Mouse (Mus musculus) stomach, embryonic 16.5 days (tissue): ENCODE results near the gene Mgarp. TPM values are rescaled to one million over a fixed set of nuclear protein-coding genes. Genes with fewer than 3 reads are reported as not detected.
"Not testable (repeated sequence)": the region's sequence is repeated elsewhere in the genome, so short reads cannot be mapped to it uniquely, and the experiment has no call there.

Experiments
- ATAC-seq: fragments of 200-750 bp; cut with Nextera tagmentation; 2 replicates; pipeline ENCODE4 v1.8.0; 2017; ENCODE audit warnings: moderate number of reproducible peaks, moderate TSS enrichment; ENCODE audit not compliant: insufficient read depth, low FRiP score
- H3K27ac ChIP-seq: fragments of 300-500 bp; sonication (generic); 2 replicates; pipeline ENCODE4 v1.5.1; 2014; ENCODE audit warnings: low read length
- H3K27me3 ChIP-seq: fragments of 300-500 bp; sonication (generic); 2 replicates; pipeline ENCODE4 v1.6.1; 2014; ENCODE audit warnings: low read length, control low read depth, mixed read lengths; ENCODE audit not compliant: control insufficient read depth, insufficient read depth
- H3K36me3 ChIP-seq: fragments of 300-500 bp; sonication (generic); 2 replicates; pipeline ENCODE4 v1.6.1; 2014; ENCODE audit warnings: low read length; ENCODE audit not compliant: control insufficient read depth, insufficient read depth
- H3K4me1 ChIP-seq: fragments of 300-500 bp; sonication (generic); 2 replicates; pipeline ENCODE4 v1.6.1; 2014; ENCODE audit warnings: low read length, control low read depth, mixed read lengths; ENCODE audit not compliant: control insufficient read depth, insufficient read depth
- H3K4me2 ChIP-seq: fragments of 300-500 bp; sonication (generic); 2 replicates; pipeline ENCODE4 v1.6.1; 2014; ENCODE audit warnings: low read depth, low read length, mixed read lengths
- H3K4me3 ChIP-seq: fragments of 300-500 bp; sonication (generic); replicated peaks from 2 replicates; pipeline ENCODE4 v1.5.1; 2014; ENCODE audit warnings: mild to moderate bottlenecking, low read length
- H3K9ac ChIP-seq: fragments of 300-500 bp; sonication (generic); 2 replicates; pipeline ENCODE4 v1.6.1; 2014; ENCODE audit warnings: low read length
- H3K9me3 ChIP-seq: fragments of 300-500 bp; sonication (generic); replicated peaks from 2 replicates; pipeline ENCODE4 v1.6.1; 2016; ENCODE audit warnings: low read length, control low read depth; ENCODE audit not compliant: control insufficient read depth
- WGBS: fragments of 180-500 bp; shearing (Covaris S2); extraction: QIAGEN DNeasy Blood & Tissue Kit; methylation state at CpG from one replicate; pipeline ENCODE4 v1.1.7; 2014; 5-methylcytosine and 5-hydroxymethylcytosine counted together
- polyA plus RNA-seq: library from polyadenylated mRNA; unstranded; fragments of >200 nt; fragmentation: Nextera tagmentation; extraction: Ambion mirVana; gene quantifications from 2 replicates; pipeline ENCODE4 v1.2.1, GENCODE M21; 2015

The Mgarp gene
- polyA plus RNA-seq, 1 experiment from 2014 or later: 4.2 TPM

DNA sequence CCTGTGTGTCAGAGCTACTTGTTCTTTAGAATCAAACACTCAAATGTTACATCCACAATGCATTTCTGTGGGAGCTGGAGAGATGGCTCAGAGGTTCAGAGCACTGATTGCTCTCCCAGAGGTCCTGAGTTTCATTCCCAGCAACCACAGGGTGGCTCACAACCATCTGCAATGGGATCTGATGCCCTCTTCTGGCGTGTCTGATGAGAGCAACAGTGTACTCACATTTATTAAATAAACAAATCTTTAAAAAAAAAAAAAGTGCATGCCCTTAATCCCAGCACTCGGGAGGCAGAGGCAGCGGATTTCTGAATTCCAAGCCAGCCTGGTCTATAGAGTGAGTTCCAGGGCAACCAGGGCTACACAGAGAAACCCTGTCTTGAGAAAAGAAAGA is 42.5 kb downstream of the Mgarp start:
- no peak for ATAC-seq
- 67% methylated on average over 3 of the region's 3 CpGs for WGBS

DNA sequence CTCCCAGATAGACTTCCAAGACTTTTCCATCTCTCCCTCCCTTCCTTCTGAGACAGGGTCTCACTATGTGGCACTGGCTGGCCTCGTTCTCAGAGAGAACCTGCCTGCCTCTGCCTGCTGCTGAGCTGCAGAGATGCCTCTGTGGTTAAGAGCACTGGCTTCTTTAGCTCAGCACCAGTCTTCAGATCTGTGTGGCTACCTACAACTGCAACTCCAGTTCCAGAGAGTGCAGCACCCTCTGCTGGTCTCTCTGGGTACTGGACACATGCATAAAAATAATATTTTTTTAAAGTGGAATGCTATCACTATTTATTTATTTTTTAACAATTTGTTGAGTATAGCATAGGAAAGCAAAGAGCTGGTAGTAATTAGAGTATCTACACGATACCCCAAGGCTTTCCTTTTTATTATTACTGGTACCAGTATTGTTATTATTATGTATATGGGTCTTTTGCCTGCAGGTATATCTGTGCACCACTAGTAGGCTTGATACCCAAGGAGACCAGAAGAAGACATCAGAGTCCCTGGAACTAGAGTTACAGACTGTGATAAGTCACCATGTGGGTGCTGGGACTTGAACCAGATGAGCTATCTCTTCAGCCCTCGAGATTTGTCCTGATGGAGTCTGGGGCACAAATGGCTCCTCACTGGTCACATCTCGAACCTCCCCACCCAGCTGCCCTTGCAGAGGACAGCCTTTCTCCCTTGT is 43.1 kb downstream of the Mgarp start:
- ATAC-seq: no peak
- Histone ChIP-seq H3K9ac (no peak overlapping the region), H3K27me3 (no peaks in the 10 kb centered on the region), H3K36me3 (no peaks in the 10 kb centered on the region), H3K27ac (no peak overlapping the region), H3K4me2 (no peak overlapping the region), H3K4me3 (no peak overlapping the region), H3K9me3 (no peaks in the 10 kb centered on the region), H3K4me1 (peaks cover 5% of the 10 kb centered on the region; the same call in 1 of the 2 replicates)
- WGBS: 71% methylated on average over 4 of the region's 4 CpGs

More for the DNA sequence above, 42.5 kb downstream of the Mgarp start:
- H3K27me3 ChIP-seq: no peaks in the 10 kb centered on the region
- no peak overlapping the region for H3K4me2 ChIP-seq
- no peak overlapping the region for H3K27ac ChIP-seq
- H3K4me3 ChIP-seq: no peak overlapping the region
- no peaks in the 10 kb centered on the region for H3K36me3 ChIP-seq
- peaks cover 5% of the 10 kb centered on the region; the same call in 1 of the 2 replicates for H3K4me1 ChIP-seq
- H3K9me3 ChIP-seq: no peaks in the 10 kb centered on the region
- no peak overlapping the region for H3K9ac ChIP-seq

DNA sequence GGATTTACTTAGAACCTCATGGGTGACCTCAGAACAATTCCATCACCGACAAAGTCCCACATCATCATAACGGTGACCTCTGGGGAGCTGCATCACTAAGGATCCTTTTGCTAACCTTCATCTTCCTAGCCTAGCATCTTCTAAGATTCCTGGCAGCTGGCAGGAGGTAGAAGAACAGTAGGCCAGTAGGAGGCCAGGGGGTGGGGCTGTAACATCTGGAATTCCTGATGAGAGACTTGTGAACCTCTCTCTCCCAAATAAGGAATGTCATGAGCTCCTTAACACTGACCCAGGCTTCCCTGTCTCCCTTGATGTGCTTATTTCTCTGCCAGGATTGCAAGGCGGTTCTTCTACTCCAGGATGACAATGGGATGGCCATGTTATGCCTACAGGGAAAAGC is 45.7 kb downstream of the Mgarp start:
- H3K36me3 ChIP-seq: no peaks in the 10 kb centered on the region
- 39% methylated on average over 3 of the region's 3 CpGs for WGBS

DNA sequence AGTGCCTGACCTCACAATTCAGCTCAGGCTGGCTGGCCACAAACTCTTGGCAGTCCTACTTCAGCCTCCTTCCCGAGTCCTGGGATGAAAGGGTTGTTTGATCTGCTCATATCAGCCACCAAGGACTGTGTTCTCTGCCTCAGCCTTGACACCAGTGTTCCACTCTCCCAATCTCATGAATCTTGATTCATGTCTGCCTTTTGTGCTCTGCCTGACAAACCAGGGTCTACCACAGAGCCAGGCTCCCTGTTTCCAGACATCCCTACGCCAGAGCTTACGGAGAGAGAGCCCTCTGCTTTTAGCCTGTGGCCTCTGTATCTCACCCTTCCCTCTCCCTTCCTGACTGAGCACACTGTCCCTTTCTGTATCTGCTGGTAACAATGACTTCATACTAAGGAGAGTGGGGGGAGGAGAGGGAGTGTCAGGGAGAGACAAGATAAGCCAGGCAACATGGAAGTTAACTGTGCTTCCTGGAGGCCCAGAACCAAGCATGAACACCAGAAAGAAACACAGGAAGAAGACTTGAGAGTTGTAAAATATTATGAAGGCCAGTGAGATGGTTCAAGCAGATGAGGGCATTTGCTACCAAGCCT is 47.8 kb downstream of the Mgarp start:
- no peak for ATAC-seq
- Histone ChIP-seq H3K36me3 (no peaks in the 10 kb centered on the region), H3K9me3 (no peaks in the 10 kb centered on the region; the same call in 1 of the 2 replicates), H3K27me3 (no peaks in the 10 kb centered on the region), H3K27ac (no peak overlapping the region), H3K4me3 (no peak overlapping the region), H3K4me2 (no peak overlapping the region), H3K4me1 (no peaks in the 10 kb centered on the region), H3K9ac (no peak overlapping the region)
- 47% methylated on average over 3 of the region's 3 CpGs for WGBS

More for the DNA sequence above, 45.7 kb downstream of the Mgarp start:
- no peaks in the 10 kb centered on the region for H3K9me3 ChIP-seq
- H3K4me1 ChIP-seq: no peaks in the 10 kb centered on the region
- H3K4me3 ChIP-seq: no peak overlapping the region
- no peak overlapping the region for H3K27ac ChIP-seq
- no peak overlapping the region for H3K4me2 ChIP-seq
- no peak for ATAC-seq
- no peaks in the 10 kb centered on the region for H3K27me3 ChIP-seq
- no peak overlapping the region for H3K9ac ChIP-seq

DNA sequence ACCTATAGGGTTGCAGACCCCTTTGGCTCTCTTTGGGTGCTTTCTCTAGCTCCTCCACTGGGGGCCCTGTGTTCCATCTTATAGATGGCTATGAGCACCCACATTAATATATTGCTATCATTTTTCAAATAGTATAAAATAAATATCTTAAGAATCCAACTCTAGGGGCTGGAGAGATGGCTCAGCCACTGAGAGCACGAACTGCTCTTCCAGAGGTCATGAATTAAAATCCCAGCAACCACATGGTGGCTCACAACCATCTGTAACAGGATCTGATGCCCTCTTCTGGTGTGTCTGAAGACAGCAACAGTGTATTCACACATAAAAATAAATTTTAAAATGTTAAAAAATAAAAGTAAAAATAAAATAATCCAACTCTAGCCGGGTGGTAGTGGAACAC is 51.5 kb downstream of the Mgarp start:
- WGBS: 91% methylated on average over 2 of the region's 2 CpGs
- H3K4me1 ChIP-seq, ATAC-seq: not testable (repeated sequence)

DNA sequence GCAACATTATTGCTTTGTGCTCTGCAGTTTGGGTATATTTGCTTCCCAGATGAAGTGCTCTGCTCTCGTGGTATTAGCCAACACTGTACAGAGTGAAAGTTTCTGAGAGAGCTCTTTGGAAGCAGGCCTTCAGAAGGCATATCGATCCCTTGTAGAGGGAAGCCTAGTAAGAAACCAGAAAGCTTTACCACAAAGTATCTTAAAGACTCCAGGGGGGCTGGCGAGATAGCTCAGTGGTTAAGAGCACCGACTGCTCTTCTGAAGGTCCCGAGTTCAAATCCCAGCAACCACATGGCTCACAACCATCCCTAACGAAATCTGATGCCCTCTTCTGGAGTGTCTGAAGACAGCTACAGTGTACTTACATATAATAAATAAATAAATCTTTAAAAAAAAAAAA is 52.4 kb downstream of the Mgarp start:
- WGBS: 87% methylated on average over 6 of the region's 6 CpGs
- not testable (repeated sequence) for H3K36me3 ChIP-seq

More for the DNA sequence above, 51.5 kb downstream of the Mgarp start:
- not testable (repeated sequence) for H3K4me2 ChIP-seq, H3K36me3 ChIP-seq, H3K9me3 ChIP-seq, H3K9ac ChIP-seq, H3K4me3 ChIP-seq, H3K27me3 ChIP-seq, H3K27ac ChIP-seq

DNA sequence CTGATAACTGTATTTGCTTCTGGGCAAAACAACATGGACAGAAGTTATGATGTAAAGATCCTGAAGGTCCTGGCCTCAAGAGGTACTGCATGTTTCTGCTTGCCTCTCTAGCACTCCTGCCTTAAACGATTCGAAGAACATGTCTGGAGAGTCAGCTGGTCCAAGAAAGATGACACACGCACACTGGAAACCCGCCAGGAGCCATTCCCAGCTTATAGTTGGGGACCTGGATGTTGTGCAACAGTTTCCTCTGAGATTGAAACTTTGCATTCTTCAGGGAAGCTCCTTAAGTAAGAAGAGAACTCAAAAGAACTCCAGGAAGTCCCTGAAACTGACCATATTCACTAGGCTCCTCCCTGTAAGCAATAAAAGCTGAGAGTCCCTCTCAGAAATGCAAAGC is 53.3 kb downstream of the Mgarp start:
- H3K4me2 ChIP-seq: no peak overlapping the region
- ATAC-seq: no peak
- H3K27ac ChIP-seq: no peak overlapping the region
- no peaks in the 10 kb centered on the region for H3K27me3 ChIP-seq
- H3K9ac ChIP-seq: no peak overlapping the region
- no peaks in the 10 kb centered on the region; the same call in 1 of the 2 replicates for H3K9me3 ChIP-seq
- 76% methylated on average over 4 of the region's 4 CpGs for WGBS
- no peak overlapping the region for H3K4me3 ChIP-seq
- no peaks in the 10 kb centered on the region for H3K36me3 ChIP-seq
- 0 out of 2 replicates have a peak, but pooled peaks cover 5% of the 10 kb centered on the region for H3K4me1 ChIP-seq

More for the DNA sequence above, 52.4 kb downstream of the Mgarp start:
- not testable (repeated sequence) for ATAC-seq, H3K4me1 ChIP-seq, H3K4me2 ChIP-seq, H3K27ac ChIP-seq, H3K27me3 ChIP-seq, H3K9ac ChIP-seq, H3K9me3 ChIP-seq, H3K4me3 ChIP-seq

DNA sequence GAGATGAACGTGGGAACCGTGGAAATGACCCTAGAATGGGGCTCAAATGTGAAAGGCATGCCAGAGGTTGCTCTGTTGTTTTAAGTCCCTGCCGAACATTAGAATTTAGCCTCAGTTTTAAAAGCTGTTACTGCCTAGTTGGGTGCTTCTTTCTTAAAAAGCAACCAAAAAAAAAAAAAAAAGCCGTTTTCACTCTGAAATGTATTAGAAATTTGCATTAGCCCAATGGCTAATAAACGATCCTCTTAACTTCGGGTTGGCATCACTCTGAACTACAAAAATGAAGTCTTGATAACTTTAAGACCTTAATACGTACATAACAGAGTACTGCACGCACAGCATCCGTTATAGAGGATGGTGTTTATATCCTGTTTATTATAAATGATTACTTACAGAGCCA is 54.4 kb downstream of the Mgarp start:
- Histone ChIP-seq H3K27me3 (no peaks in the 10 kb centered on the region), H3K4me1 (0 out of 2 replicates have a peak, but pooled peaks cover 5% of the 10 kb centered on the region), H3K36me3 (no peaks in the 10 kb centered on the region), H3K4me3 (peak overlapping the region; percentile 92), H3K27ac (peak overlapping the region; percentile 97), H3K9ac (peak overlapping the region; percentile 97), H3K4me2 (peak overlapping the region; percentile 90), H3K9me3 (no peaks in the 10 kb centered on the region; the same call in 1 of the 2 replicates)
- ATAC-seq: no peak
- WGBS: 5% methylated on average over 9 of the region's 9 CpGs

DNA sequence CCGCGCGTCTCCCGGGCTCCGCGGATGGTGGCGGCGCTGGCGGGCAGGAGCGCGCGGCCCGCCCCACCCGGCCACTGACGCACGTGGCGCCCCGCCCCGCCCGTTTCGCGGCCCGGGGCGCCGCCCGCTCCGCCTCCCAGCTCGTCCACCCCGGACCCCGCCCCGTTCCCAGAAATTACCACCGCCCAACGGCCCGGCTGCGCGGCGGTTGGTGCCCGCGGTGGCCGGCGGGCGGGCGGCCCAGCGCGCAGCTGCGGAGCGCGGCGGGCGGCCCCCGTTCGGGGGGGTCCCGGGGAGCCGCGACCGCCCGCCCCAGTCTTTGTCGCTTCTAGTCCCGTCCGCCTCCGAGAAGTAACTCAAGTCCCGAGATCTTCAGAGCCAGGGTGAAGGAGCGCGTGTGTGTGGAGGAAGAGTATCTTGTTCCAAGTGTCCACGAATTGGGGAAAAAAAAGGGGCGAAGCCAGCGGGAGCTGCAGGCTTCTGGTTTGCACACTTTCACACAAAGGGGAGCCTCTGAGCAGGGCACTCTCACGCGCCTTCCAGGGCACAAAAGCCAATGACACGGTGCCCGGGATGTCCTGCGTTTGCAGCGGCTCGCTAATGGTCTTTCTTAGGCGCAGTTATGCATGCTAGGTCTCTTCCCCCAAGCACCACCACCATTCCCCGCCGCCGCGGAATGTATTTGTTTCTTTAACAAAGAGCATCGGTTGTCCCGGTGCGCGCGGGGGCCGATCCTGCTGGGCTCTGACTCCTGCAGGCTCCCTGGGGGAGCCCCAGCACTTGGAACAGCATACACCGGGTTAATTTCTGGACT is 55.1 kb downstream of the Mgarp start:
- Histone ChIP-seq H3K4me2 (peak overlapping the region; percentile 90), H3K27ac (peak overlapping the region; percentile 97), H3K27me3 (no peaks in the 10 kb centered on the region), H3K36me3 (no peaks in the 10 kb centered on the region), H3K9me3 (no peaks in the 10 kb centered on the region; the same call in 1 of the 2 replicates), H3K4me1 (0 out of 2 replicates have a peak, but pooled peaks cover 5% of the 10 kb centered on the region), H3K9ac (peak overlapping the region; percentile 97), H3K4me3 (peak overlapping the region; percentile 92)
- ATAC-seq: peak; percentile 90
- under 1% methylated on average over 74 of the region's 86 CpGs for WGBS
